Mouse (Mus musculus) mouse trophoblast stem cell (cell line): Measurements from ENCODE around the gene Olfr1368.
"Not testable (repeated sequence)": the region's sequence is repeated elsewhere in the genome, so short reads cannot be mapped to it uniquely, and the experiment has no call there.

Source experiments
- in situ Hi-C, 2 experiments: fragments of 300-500 bp; cut with MseI, MboI; formaldehyde crosslinking; loops; 2 replicates in 1 of 2; 3 replicates in 1 of 2; pipeline ENCODE4 v1.15.1; 2025

Olfr1368 gene

GRCm38 (mm10) chr13:21168371-21169011 lies 22.8 kb upstream of the Olfr1368 start:
- in situ Hi-C loops: no loop called here

GRCm38 (mm10) chr13:21167910-21168300 lies 22.2 kb upstream of the Olfr1368 start:
- in situ Hi-C loops: no loop called here

DNA sequence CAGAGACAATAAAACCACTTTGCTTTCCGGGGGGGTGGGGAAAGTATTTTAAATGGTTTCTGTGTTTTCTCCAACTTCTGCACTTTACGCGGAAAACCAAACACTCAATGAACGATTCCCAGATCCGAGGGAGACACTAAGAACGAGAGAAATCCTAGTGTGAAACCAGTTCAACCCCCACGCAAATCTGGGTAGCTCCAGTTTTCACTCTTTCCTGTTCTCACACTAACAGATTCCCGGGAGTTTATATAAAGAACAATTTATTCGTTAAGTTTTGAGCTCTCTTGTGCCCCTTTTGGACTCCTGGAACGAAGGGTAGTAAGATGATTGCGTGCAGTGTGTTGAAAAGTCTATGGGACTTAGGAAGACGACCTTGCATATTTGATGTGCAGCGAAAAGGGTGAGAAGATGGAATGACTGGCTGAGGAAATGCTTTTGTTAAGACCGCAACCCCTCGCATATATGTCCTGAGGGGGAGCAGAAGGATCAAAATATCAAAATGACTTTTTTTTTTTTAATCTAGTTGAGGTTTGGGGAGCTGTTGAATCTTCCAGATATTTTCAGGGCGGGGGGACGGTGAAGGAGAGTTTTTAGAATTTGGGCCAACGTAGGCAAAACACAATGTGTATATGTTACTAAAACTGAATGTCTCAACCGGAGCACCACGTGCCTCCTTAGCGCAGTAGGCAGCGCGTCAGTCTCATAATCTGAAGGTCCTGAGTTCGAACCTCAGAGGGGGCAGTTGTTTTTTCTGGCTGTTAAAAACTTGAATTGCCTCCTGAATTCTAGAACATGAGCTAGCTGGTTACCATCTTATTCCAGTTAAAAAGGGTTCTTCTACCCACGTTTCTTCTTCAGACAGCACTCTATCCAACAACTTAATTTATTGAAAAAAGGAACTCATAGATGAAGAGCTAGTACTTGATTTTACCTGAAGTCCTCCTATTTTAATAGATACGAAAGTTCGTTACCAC lies 21.6 kb upstream of the Olfr1368 start:
- in situ Hi-C loops: no loop called here

GRCm38 (mm10) chr13:21162591-21162990 lies 16.9 kb upstream of the Olfr1368 start:
- in situ Hi-C loops: no loop called here

DNA sequence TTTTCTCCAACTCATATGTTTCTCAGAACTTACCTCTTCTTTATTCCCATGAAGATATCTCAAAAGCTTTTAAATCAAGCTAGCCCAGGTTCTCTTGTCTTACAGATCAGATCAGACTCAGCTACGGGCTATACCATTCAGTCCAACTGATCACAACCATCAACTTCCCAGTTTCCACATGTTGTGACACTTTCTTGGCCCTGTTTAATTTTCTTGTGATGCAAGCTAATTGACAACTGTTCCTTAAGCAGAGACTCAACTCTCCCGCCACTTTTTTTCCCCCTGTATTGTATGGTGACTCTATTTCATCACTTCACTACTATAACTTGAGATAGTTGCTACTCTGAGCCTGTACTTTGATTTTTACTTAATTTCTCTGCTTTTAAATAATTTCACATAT lies 15.9 kb upstream of the Olfr1368 start:
- in situ Hi-C loops: no loop called here

DNA sequence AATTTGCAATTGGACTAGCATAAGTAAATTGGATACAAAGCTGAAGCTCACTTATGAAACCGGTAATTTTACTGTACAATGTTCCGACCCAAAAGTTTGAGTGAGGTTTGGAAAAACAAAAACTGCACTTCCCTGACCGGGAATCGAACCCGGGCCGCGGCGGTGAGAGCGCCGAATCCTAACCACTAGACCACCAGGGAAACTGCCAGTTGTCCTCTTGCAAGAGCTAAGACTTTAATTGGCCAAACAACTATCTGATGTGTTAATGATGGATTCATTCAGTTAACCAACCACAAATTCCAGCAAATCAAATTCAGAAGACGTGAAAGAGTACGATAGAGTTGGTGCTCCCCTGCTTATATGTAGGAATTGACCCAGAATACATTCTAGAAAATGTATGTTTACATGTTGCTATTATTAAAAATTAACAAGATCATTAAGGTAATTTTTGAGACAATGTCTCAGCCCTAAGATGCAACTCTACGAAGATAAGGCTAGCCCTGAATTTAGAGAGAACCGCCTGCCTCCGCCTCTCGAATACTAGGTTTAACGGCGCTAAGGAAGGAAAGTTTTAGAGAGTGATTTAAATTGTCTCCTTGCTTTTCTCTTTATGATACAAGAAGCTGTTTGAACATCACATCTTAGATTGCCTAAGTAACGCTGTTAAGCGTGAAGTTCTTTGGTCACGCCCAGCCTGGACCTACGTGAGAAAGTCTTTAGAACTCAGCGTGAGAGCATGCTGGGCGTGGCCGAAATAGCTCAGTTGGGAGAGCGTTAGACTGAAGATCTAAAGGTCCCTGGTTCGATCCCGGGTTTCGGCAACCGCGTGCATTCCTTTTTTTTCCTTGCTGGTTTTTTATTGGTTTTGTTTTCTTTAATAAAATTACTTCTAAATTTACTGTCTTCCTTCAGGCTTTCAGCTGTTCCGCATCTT lies 15.3 kb upstream of the Olfr1368 start:
- in situ Hi-C loops: no loop called here

DNA sequence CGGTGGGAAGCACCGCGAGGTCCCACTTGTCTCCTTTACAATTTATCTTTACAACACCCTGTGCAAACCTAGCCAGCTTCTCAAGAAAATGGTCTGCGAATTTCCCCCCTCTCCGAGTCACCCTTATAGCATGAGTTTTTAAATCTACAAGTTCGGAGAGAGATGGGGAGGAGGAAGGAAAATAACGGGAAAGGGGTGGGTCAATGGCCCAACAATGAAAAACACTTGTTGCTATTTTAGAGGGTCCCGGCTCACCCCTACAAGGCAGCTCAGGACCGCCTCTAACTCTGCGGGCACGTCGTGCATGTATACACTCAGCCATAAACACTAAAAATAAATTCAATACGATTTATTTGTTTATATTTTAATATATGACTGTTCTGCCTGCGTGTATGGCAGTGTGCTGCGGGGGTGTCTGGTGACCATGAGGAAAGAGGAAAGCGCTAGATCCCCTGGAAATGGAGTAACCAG lies 14.4 kb upstream of the Olfr1368 start:
- in situ Hi-C loops: no loop called here

DNA sequence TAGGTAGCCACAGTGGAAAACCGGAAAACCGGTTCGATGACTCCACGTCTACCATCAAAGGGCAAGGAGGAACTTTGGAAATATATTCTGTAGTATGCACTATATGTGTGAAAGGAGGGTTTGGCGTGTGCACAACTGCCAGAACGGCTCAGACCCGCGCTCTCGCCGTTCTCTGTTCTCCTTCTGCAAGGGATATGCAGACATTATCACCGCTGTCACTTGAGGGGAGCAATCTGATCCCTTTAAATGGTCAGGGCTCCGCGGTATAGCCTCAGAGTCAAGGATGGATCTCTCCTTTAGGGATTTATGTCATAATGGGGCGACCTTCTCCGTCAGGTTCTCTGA lies 13.8 kb upstream of the Olfr1368 start:
- in situ Hi-C loops: loop anchor here in 1 of 2 experiments (10.0 kb wide), 1 partner anchor 215 kb away; no protein-coding TSS in a partner anchor

DNA sequence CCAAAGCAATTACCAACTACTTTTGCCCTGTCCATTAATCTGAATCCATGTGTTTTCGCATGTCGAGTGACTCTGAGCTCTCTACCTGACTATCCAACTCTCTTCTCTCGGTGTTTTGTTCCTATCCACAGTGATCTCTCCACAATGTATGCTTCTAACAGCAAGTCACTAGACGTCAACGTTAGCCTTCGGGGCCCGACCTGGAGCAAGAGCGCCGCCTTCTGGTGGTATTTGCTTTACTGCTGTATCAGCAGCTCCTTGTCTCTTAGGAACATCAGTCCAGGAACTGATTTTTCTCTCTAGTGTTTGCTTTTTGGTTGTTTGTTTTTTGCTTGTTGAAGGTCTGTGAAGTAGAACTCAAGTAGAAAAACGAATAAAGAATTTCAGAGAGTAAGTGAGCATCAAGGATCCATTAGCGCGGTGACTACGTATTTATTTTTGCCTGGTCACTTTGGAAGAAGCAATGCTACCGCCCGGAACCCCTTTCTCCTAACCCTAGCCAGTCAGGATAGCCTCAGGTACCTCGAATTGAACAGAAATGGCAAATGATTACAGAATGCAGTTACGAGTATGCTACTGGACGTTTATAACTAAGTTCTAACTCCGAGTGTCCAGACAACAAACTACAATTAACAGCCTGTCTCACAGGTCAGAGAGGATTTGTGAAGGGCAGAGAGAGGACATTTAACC lies 13.3 kb upstream of the Olfr1368 start:
- in situ Hi-C loops: loop anchor here in 1 of 2 experiments (10.0 kb wide), 1 partner anchor 214 kb away; no protein-coding TSS in a partner anchor

DNA sequence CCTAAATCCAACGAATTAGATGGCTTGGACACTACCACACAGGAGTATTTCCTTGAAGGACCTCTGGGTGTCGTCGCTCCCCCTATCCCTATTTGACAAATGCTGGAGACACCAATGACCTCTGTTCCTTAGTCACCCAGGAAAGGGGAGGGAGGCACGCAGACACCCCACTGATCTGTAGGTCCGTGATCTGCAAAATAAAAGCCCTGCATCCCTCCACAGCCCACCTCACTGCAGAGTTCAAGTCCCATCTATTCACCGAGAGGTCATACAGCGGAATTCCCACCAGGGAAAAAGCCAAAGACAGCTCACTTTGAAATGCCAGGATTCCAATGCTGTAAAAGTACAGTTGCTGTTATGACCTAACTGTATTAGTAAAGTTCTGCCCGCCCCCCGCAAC lies 12.4 kb upstream of the Olfr1368 start:
- in situ Hi-C loops: loop anchor here in 1 of 2 experiments (10.0 kb wide), 1 partner anchor 213 kb away; no protein-coding TSS in a partner anchor

- in situ Hi-C loops: loop anchor here in 1 of 2 experiments (10.0 kb wide), 1 partner anchor 211 kb away; no protein-coding TSS in a partner anchor
Observed at GRCm38 (mm10) chr13:21155888-21156287, 10.2 kb upstream of the Olfr1368 start.

GRCm38 (mm10) chr13:21142421-21142820 lies 3.2 kb downstream of the Olfr1368 start:
- in situ Hi-C loops: loop anchor here in 1 of 2 experiments (5.0 kb wide), 1 partner anchor 205 kb away; no protein-coding TSS in a partner anchor

- in situ Hi-C loops: not testable (repeated sequence)
Observed at GRCm38 (mm10) chr13:21129339-21129738, 16.3 kb downstream of the Olfr1368 start, which contains the start of gene Olfr263. Gene Olfr263, plus strand, starts transcription at chr13:21129639.

DNA sequence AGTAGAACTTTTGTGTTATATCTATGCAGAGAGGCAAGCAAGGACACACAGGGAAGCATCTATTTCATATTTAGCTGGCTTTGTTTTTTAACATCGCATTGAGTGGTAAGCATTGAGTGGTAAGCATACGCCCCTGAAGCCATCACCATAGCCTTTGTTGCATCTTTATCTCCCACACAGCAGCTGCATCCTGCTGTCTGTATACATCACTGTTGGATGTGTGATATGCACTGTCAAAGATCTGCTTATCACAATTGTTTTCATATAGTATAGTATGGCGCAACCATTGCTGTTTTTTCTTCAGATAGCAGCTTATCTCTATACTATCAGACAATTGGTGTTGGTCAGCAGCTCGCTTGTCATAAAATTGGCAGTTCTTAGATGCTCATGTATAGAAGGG lies 31.5 kb downstream of the Olfr1368 start:
- in situ Hi-C loops: no loop called here

- in situ Hi-C loops: not testable (repeated sequence)
Observed at GRCm38 (mm10) chr13:21111183-21111582, 34.5 kb downstream of the Olfr1368 start, which contains the start of gene Olfr1369-ps1. Gene Olfr1369-ps1, plus strand, starts transcription at chr13:21111483.

- in situ Hi-C loops: no loop called here
Observed at GRCm38 (mm10) chr13:21110441-21110840, 35.2 kb downstream of the Olfr1368 start.

- in situ Hi-C loops: no loop called here
Observed at GRCm38 (mm10) chr13:21109759-21110158, 35.9 kb downstream of the Olfr1368 start.
